Comparison of ENCODE assay signal across 29 mouse cellular contexts in genomic region chr2:94030602-94031001, GRCm38 (mm10). TPM values are rescaled to one million over a fixed set of nuclear protein-coding genes. Genes with fewer than 3 reads are reported as not detected.
DNase-seq lines count a peak whose midpoint lies in the region; ATAC-seq and TF ChIP-seq lines count a peak whose summit lies in the region.
"Had no signal": no experiment of that assay in that cellular context is flagged by ENCODE, and none has a peak within 500 bp of the region (broad histone marks: within the 10 kb centered on the region; RNA-seq: fewer than 3 reads in every experiment).

No protein-coding gene starts in this region.

- no peak overlapping the region for H3K4me3 ChIP-seq in limb, embryonic 14.5 days (replicated peaks; ENCODE audit: low read length)
- H3K4me3 ChIP-seq in limb, embryonic 10.5 days = no peak overlapping the region
- no peak overlapping the region for H3K4me3 ChIP-seq in lung, adult 2 months (replicated peaks; ENCODE audit: extremely low read depth, low read depth, low read length)
- H3K4me3 ChIP-seq: embryonic facial prominence, embryonic 12.5 days; embryonic facial prominence, embryonic 15.5 days; erythroblast, embryonic 14.5 days; forebrain, embryonic 10.5 days; forebrain, embryonic 12.5 days had no signal

- no peaks in the 10 kb centered on the region for H3K4me1 ChIP-seq in limb, embryonic 14.5 days (ENCODE audit: control insufficient read depth, insufficient read depth, low read length)
- no peaks in the 10 kb centered on the region for H3K4me1 ChIP-seq in limb, embryonic 10.5 days
- H3K4me1 ChIP-seq in lung, adult 2 months (ENCODE audit: control insufficient read depth, insufficient read depth, low read length) = no peaks in the 10 kb centered on the region
- H3K4me1 ChIP-seq: embryonic facial prominence, embryonic 12.5 days; embryonic facial prominence, embryonic 15.5 days; forebrain, embryonic 10.5 days; forebrain, embryonic 12.5 days had no signal

- intact Hi-C loops in gastrocnemius, postnatal 14 days (cut with DNase I; ENCODE audit: low total_unique reads) = loop anchor here (10.0 kb wide), 1 partner anchor 254 kb away; no protein-coding TSS in a partner anchor

- H3K27ac ChIP-seq in limb, embryonic 14.5 days (replicated peaks; ENCODE audit: low read depth, low read length) = no peak overlapping the region
- H3K27ac ChIP-seq in limb, embryonic 10.5 days = no peak overlapping the region
- H3K27ac ChIP-seq: embryonic facial prominence, embryonic 12.5 days; embryonic facial prominence, embryonic 15.5 days; forebrain, embryonic 10.5 days; forebrain, embryonic 12.5 days had no signal

- H3K9me3 ChIP-seq in limb, embryonic 14.5 days (ENCODE audit: control insufficient read depth, low read length) = no peaks in the 10 kb centered on the region
- H3K9me3 ChIP-seq in limb, embryonic 10.5 days (replicated peaks) = no peaks in the 10 kb centered on the region
- H3K9me3 ChIP-seq: embryonic facial prominence, embryonic 12.5 days; embryonic facial prominence, embryonic 15.5 days; forebrain, embryonic 10.5 days; forebrain, embryonic 12.5 days had no signal

- DNase-seq in gastrocnemius, adult 18-20 months (ENCODE audit: low spot score) = peak; percentile 25
- no peak for DNase-seq in gastrocnemius, postnatal 14 days
- no peak for DNase-seq in limb, embryonic 14.5 days (ENCODE audit: low spot score)
- no peak for DNase-seq in limb, embryonic 10.5 days (ENCODE audit: low spot score)
- DNase-seq in skeletal muscle tissue, adult 2 months (ENCODE audit: low read depth, low spot score) = peak; percentile 29
- DNase-seq in lung, adult 2 months = no peak
- DNase-seq: adrenal gland, adult 2 months; adrenal gland, postnatal 10 days; adrenal gland, postnatal 25 days; cerebellum, adult 11 months; cerebellum, adult 18-20 months; cerebellum, adult 8-10 months; cerebellum, adult 9-11 months; cerebellum, postnatal 14 days; cerebellum, postnatal 36 days; embryo, embryonic 11 days had no signal

- H3K4me2 ChIP-seq in limb, embryonic 14.5 days (replicated peaks; ENCODE audit: low read depth, low read length, severe bottlenecking) = no peak overlapping the region
- H3K4me2 ChIP-seq: embryonic facial prominence, embryonic 12.5 days; embryonic facial prominence, embryonic 15.5 days; forebrain, embryonic 12.5 days had no signal

- H3K9ac ChIP-seq in limb, embryonic 14.5 days (ENCODE audit: low read depth, low read length, severe bottlenecking) = no peak overlapping the region
- H3K9ac ChIP-seq: embryonic facial prominence, embryonic 12.5 days; embryonic facial prominence, embryonic 15.5 days; forebrain, embryonic 12.5 days had no signal

- no peak for TF ChIP-seq CTCF in lung, adult 2 months (IDR thresholded peaks at IDR 0.05; ENCODE audit: insufficient read depth, low read length)

- H3K36me3 ChIP-seq in limb, embryonic 14.5 days (ENCODE audit: control insufficient read depth, insufficient read depth, low read length) = peaks cover 22% of the 10 kb centered on the region
- peaks cover 36% of the 10 kb centered on the region for H3K36me3 ChIP-seq in limb, embryonic 10.5 days

- TF ChIP-seq POLR2A in limb, embryonic 14.5 days (IDR thresholded peaks at IDR 0.05; ENCODE audit: borderline replicate concordance, extremely low read depth, insufficient read depth, insufficient read length) = no peak
- TF ChIP-seq POLR2A in lung, adult 2 months (IDR thresholded peaks at IDR 0.05; ENCODE audit: borderline replicate concordance, extremely low read depth, low read depth, low read length) = no peak

- H3K27me3 ChIP-seq in limb, embryonic 14.5 days (ENCODE audit: control insufficient read depth, insufficient read depth, low read length) = no peaks in the 10 kb centered on the region
- no peaks in the 10 kb centered on the region for H3K27me3 ChIP-seq in limb, embryonic 10.5 days (ENCODE audit: low read depth, poor library complexity, severe bottlenecking)
- H3K27me3 ChIP-seq: embryonic facial prominence, embryonic 12.5 days; embryonic facial prominence, embryonic 15.5 days; forebrain, embryonic 12.5 days had no signal

- 0 out of 2 replicates have a peak, but pooled peaks have one; percentile 44 for ATAC-seq in limb, embryonic 14.5 days (ENCODE audit: low FRiP score, low read depth)
- ATAC-seq: forebrain, embryonic 14.5 days; forebrain, embryonic 16.5 days had no signal

RNA-seq across cellular contexts. Expression of gene Alkbh3, which starts 20.0 kb away (rescaled TPM):
- total RNA-seq in gastrocnemius, adult 18-20 months (2021) = 10 to 100 TPM; 59.3 to 60.1 TPM
- 10 to 100 TPM; 48.9 to 54.0 TPM for total RNA-seq in gastrocnemius, postnatal 14 days (2021)
- 76.3 and 79.0 TPM in 2 replicates for polyA plus RNA-seq in limb, embryonic 14.5 days (2012; rRNA removed)
- 76.2 and 79.8 TPM in 2 replicates for polyA plus RNA-seq in limb, embryonic 14.5 days (2014; fragmentation: Nextera tagmentation; extraction: Ambion mirVana)
- polyA plus RNA-seq in limb, embryonic 10.5 days (2016; fragmentation: Nextera tagmentation; extraction: Ambion mirVana) = 48.8 and 56.2 TPM in 2 replicates
- 28.2 and 36.6 TPM in 2 replicates for polyA plus RNA-seq in lung, adult 2 months (2012; rRNA removed)
- total RNA-seq: MEL had no signal

RNA-seq across cellular contexts. Expression of gene Gm27027, which starts 34.4 kb away (rescaled TPM):
- total RNA-seq in gastrocnemius, adult 18-20 months (2021) = under 1 TPM in 1 of 2 experiments, not detected in 1; 0.64 TPM
- total RNA-seq in gastrocnemius, postnatal 14 days (2021) = under 1 TPM in 1 of 2 experiments, not detected in 1; 0.86 TPM
- not detected in 2 replicates for polyA plus RNA-seq in limb, embryonic 14.5 days (2012; rRNA removed)
- 0.43 TPM in 1 of 2 replicates, not detected in the other for polyA plus RNA-seq in limb, embryonic 14.5 days (2014; fragmentation: Nextera tagmentation; extraction: Ambion mirVana)
- not detected in 2 replicates for polyA plus RNA-seq in limb, embryonic 10.5 days (2016; fragmentation: Nextera tagmentation; extraction: Ambion mirVana)
- polyA plus RNA-seq in lung, adult 2 months (2012; rRNA removed) = not detected in 2 replicates
- total RNA-seq: adrenal gland, adult 2 months; adrenal gland, postnatal 10 days; adrenal gland, postnatal 25 days; adrenal gland, postnatal 4 days; common myeloid progenitor, adult 5-6 weeks; ES-E14; MEL had no signal
- polyA plus RNA-seq: adrenal gland, adult 2 months; brain, embryonic 14.5 days; C2C12; embryonic facial prominence, embryonic 12.5 days; embryonic facial prominence, embryonic 15.5 days; erythroblast, embryonic 14.5 days; forebrain, embryonic 10.5 days; forebrain, embryonic 12.5 days; forebrain, embryonic 14.5 days; forebrain, embryonic 16.5 days had no signal

Comparison
In these comparisons a context has a peak if more than half of its experiments do, and no peak if none do; other contexts are left out.
1. DNase-seq: peak in gastrocnemius, adult 18-20 months (single experiment) and skeletal muscle tissue, adult 2 months (single experiment); none in gastrocnemius, postnatal 14 days (single experiment), limb, embryonic 14.5 days (single experiment), limb, embryonic 10.5 days (single experiment) and lung, adult 2 months (single experiment).